Mouse (Mus musculus) skeletal muscle tissue, adult 2 months (tissue): ENCODE data around the gene Tenm3.
A peak's percentile ranks its signal among the peaks of the same experiment; 100 is the strongest.

Experiments
- DNase-seq: peaks from one replicate; pipeline ENCODE4 v3.0.0-alpha.2; 2012; ENCODE audit warnings: low read depth, low spot score

The Tenm3 gene

GRCm38 (mm10) chr8:48665193-48665592 lies 178.6 kb downstream of the Tenm3 start:
- DNase-seq: no peak

DNA sequence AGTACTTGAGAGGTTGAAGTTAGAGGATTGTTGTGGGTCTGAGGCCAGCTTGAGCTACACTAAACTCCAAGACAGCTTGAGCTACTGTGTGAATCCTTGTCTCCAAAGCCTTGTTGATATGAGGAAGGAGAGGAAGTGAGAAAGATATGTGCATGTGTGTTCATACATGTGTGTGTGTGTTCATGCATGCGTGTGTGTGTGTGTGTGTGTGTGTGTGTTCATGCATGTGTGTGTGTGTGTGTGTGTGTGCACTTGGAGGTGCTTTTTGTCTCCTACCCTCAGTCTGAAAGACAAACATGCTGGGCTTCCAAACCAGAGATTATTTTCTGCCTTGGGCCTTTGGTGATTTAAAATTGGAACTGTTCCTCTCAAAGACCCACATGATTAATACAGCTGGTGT lies 184.5 kb downstream of the Tenm3 start:
- DNase-seq: no peak

GRCm38 (mm10) chr8:48655381-48656043 lies 188.2 kb downstream of the Tenm3 start:
- DNase-seq: no peak

DNA sequence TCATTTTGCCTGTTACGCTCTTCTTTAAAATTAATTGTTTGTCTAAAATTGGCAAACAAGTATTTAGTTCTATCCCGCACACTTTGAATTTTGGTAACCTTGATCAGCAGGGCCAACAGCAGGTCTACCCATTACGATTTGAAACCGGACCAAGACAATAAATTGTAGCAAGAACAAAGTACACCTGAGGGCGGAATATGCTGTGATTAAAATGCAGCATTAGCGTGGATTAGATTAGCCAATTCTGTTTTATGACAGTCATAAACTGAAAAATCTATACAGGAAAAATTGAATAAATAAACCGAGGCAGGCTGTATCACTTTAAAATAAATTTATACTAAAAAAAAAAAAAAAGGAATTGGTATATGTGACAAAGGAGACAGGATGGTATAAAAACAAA lies 193.9 kb downstream of the Tenm3 start:
- no peak for DNase-seq

- no peak for DNase-seq
Measured at GRCm38 (mm10) chr8:48649415-48649814, 194.3 kb downstream of the Tenm3 start.

- DNase-seq: no peak
Measured at GRCm38 (mm10) chr8:48646110-48646509, 197.6 kb downstream of the Tenm3 start.

DNA sequence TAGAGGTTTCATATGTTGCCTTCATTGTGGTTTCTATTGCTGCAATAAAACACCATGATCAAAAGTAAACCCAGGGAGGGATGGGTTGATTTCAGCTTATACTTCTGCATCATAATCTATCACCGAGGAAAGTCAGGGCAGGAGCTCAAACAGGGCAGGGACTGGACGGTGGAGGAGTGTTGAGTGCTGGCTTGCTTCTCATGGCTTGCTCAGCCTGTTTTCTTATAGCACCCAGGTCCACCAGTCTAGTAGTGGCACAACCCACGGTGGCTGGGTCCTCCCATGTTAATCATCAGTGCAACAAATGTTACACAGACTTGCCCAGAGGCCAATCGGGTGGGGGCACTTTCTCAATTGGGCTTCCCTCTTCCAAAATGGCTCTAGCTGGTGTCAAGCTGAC lies 205.6 kb downstream of the Tenm3 start:
- DNase-seq: no peak

- DNase-seq: no peak
Measured at GRCm38 (mm10) chr8:48636979-48637378, 206.8 kb downstream of the Tenm3 start.

DNA sequence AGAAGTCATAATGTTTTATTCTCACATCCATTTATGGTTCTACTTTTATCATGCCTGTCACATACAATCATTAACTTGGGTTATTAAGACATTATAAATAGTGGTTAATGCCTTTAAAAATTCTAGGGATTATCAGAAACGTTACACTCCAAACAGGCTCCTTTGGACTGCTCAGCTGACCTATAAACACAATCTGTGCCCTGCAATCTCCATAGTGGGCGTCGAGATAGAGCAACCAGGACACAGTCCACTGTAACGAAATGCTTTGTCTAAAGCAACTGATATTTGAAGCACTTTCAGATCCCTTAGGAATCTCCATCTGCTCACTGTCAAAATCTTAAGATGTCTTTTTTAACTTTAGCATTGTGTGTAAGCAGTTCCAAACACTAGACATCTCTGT lies 207.9 kb downstream of the Tenm3 start:
- no peak for DNase-seq

GRCm38 (mm10) chr8:48633426-48633825 lies 210.3 kb downstream of the Tenm3 start:
- no peak for DNase-seq

DNA sequence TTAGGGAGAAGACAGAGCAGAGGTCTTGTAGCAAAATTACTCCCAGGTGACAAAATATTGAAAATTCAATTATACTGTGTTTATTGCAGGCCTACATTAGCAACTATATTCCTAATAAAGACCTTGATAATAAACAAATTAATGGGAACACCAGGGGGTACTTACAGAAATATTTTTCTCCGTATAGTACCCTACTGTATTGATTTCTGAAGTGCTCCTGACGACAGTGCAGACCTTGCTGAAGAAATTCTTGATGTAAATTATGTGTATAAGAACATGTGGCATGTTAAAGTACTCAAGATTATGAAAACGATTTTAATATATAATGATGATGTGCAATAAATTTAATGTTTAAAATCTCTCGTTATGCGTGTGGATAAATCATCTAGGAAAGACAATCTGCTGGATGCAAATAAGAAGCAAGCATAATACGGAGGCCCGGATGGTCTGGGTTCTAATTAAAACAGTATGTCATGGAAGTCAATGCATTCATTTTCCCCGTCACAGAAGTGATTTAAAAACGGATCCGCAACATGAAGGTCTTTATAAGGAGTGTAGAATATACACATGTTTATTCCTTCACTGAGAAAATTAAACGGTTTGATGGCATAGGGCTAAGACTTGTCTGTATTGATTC lies 221.1 kb downstream of the Tenm3 start:
- no peak for DNase-seq

DNA sequence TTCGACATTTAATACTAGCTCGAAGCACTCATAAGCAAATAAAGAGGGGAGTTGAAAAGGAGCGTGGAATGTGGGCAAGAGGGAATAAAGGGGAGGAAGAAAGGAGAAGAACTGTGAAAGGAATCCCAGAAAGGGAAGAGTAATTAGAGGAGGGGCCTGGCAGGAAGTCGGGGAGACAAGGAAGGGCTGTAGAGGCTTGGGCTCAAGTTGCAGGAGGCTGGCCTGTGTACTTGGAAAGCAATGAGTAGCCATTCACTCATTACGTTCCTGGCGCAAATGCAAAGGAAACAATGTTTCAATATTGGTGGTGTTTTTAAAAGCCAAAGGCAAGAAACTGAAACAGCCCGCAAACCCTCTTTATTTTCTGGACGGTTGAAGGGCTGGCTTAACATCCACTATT lies 228.7 kb downstream of the Tenm3 start:
- DNase-seq: peak; percentile 20

DNA sequence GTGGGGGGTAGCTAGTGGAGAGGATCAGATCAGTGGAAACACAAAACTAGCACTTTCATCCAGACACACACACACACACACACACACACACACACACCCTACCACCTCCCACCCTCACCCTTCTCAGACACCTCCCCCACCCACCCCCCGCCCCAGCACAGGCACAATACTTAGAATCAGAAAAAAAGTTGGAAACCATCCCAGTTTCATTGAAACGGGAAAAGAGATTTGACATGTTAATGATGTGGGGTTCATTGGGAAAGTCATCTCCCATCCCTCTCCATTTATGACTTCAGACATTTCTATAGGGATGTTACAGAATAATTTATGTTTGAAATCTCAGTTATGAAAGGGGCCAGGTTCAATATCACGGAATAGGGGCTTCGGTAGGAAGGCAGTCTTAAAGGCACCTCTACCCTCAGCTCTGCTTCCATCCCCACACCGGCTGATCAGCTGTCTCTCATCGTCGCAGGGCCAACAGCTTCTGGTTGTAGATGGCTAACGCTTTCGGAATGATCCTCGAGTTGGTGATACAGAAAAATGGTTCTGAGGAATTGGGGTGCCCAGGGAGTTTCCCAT lies 231.7 kb downstream of the Tenm3 start:
- DNase-seq: no peak

- DNase-seq: no peak
Measured at GRCm38 (mm10) chr8:48611126-48611525, 232.6 kb downstream of the Tenm3 start.

- DNase-seq: no peak
Measured at GRCm38 (mm10) chr8:48610316-48610715, 233.4 kb downstream of the Tenm3 start.

DNA sequence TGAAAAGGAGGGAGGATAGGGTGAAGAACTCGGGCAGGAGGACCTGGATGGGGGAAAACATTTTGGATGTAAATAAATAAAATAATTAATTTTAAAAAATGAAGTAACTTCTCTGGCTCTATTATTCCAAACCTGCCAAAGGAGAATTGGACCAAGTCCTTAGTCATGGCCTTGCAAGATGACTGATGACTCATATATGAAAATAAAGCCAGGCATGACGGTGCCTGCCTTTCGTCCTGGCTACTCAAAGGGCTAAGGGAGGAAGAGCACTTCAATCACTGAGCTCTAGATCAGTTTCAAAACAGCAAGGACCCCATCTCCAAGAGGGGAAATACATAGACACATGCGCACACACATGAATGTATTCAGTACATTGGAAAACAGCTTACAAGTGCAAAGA lies 234.1 kb downstream of the Tenm3 start:
- DNase-seq: peak; percentile 13

- DNase-seq: no peak
Measured at GRCm38 (mm10) chr8:48604190-48604897, 239.4 kb downstream of the Tenm3 start.

- DNase-seq: no peak
Measured at GRCm38 (mm10) chr8:48603165-48603840, 240.4 kb downstream of the Tenm3 start.

DNA sequence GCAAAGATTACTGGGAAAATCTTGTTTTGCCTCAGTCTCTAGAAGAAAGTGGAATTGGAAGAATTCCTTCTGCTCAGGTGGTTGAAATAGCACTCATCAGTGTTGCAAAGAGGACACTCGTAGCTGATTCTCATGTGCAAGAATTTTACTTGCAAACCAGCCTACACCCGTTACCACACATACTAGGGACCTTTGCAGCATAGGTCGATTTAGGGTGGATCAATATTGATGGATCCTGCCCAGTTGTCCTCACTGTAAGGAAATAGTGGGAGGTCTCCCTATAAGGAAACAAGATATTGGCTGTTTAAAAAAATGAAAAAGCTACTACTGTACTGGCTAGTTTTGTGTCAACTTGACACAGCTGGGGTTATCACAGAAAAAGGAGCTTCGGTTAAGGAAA lies 242.1 kb downstream of the Tenm3 start:
- DNase-seq: no peak

DNA sequence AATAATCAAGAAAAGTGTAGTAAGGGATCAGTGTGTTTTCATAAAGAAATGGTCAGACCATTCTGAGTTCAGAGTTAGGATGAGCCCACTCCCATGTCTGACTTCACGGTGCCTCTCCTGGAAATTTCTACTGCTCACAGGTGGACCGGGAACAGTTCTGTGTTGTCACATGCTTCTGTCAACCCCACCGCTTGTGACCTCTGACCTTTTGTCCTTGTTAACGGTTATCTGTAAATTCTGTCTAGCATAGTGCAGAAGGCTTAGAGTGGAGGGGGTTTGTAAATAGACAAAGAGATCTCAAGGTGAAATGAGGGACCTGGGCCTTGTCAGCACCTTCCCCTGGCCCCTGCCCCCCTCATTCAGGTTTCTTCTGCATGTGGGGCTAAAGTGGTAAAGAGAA lies 244.7 kb downstream of the Tenm3 start:
- DNase-seq: no peak

DNA sequence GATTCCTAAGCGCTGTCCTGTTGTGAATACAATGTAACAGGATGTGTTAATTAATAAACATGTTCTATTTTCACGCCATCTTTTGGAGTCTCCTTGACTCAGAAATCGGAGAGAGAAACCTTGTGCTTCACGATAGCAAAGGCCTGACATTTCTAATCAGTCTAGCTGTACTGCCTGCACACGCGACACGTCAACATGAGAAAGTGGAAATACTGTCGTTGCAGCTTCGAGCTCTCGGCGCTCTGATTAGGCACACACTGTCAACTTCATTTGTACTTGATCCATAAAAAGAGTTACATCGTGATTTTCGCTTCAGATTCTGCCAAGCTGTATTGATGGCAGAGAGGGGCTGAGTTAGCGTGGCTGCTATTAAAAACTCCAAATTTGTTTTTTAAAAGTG lies 247.4 kb downstream of the Tenm3 start:
- no peak for DNase-seq

GRCm38 (mm10) chr8:48591818-48592217 lies 251.9 kb downstream of the Tenm3 start:
- no peak for DNase-seq
